ENCODE assay signal across 20 mouse cellular contexts in genomic region chr16:63743208-63743854, GRCm38 (mm10).
DNase-seq lines count a peak whose midpoint lies in the region; ATAC-seq and TF ChIP-seq lines count a peak whose summit lies in the region.
"Had no signal": no experiment of that assay in that cellular context is flagged by ENCODE, and none has a peak within 500 bp of the region (broad histone marks: within the 10 kb centered on the region; RNA-seq: fewer than 3 reads in every experiment).

No protein-coding gene starts in this region.

- H3K4me2 ChIP-seq in hindbrain, embryonic 14.5 days (replicated peaks), result no peak overlapping the region; the same call in 1 of the 2 replicates
- no peak overlapping the region for H3K4me2 ChIP-seq in hindbrain, embryonic 11.5 days (replicated peaks; ENCODE audit: low read depth, low read length)
- no peak overlapping the region for H3K4me2 ChIP-seq in forebrain, embryonic 16.5 days (ENCODE audit: low read length)
- peak overlapping the region; percentile 20; the same call in 1 of the 2 replicates for H3K4me2 ChIP-seq in midbrain, embryonic 15.5 days
- H3K4me2 ChIP-seq: lung, embryonic 14.5 days; neural tube, embryonic 12.5 days had no signal

- WGBS in hindbrain, embryonic 14.5 days, result 46% methylated on average over 9 of the region's 9 CpGs
- 58% methylated on average over 9 of the region's 9 CpGs for WGBS in hindbrain, embryonic 11.5 days
- WGBS in forebrain, embryonic 16.5 days, result 39% methylated on average over 9 of the region's 9 CpGs
- WGBS in midbrain, embryonic 15.5 days, result 34% methylated on average over 9 of the region's 9 CpGs
- 80% methylated on average over 9 of the region's 9 CpGs for WGBS in thymus, adult 2 months

- H3K9me3 ChIP-seq in hindbrain, embryonic 14.5 days (ENCODE audit: control insufficient read depth, low read length), result no peaks in the 10 kb centered on the region
- H3K9me3 ChIP-seq in hindbrain, embryonic 11.5 days (ENCODE audit: control insufficient read depth, low read length), result no peaks in the 10 kb centered on the region
- no peaks in the 10 kb centered on the region for H3K9me3 ChIP-seq in forebrain, embryonic 16.5 days (ENCODE audit: control insufficient read depth, low read length)
- H3K9me3 ChIP-seq in midbrain, embryonic 15.5 days, result no peaks in the 10 kb centered on the region
- H3K9me3 ChIP-seq: neural tube, embryonic 12.5 days had no signal

- no peak overlapping the region for H3K9ac ChIP-seq in hindbrain, embryonic 14.5 days
- H3K9ac ChIP-seq in hindbrain, embryonic 11.5 days (ENCODE audit: low read depth, low read length), result no peak overlapping the region
- H3K9ac ChIP-seq in forebrain, embryonic 16.5 days (replicated peaks; ENCODE audit: low read depth, low read length), result no peak overlapping the region
- no peak overlapping the region for H3K9ac ChIP-seq in midbrain, embryonic 15.5 days
- H3K9ac ChIP-seq: liver, embryonic 14.5 days; lung, embryonic 14.5 days; neural tube, embryonic 12.5 days had no signal

- TF ChIP-seq POLR2A in brain, embryonic 14.5 days (IDR thresholded peaks at IDR 0.05; ENCODE audit: borderline replicate concordance, extremely low read depth, insufficient read depth, insufficient read length, poor library complexity, severe bottlenecking), result no peak
- TF ChIP-seq POLR2A in thymus, adult 2 months (IDR thresholded peaks at IDR 0.05; ENCODE audit: control insufficient read depth, extremely low read depth, insufficient read depth, low read length, poor library complexity), result no peak

- H3K4me3 ChIP-seq in hindbrain, embryonic 14.5 days (replicated peaks; ENCODE audit: low read length), result no peak overlapping the region
- no peak overlapping the region for H3K4me3 ChIP-seq in hindbrain, embryonic 11.5 days (ENCODE audit: low read depth, low read length)
- H3K4me3 ChIP-seq in forebrain, embryonic 16.5 days (replicated peaks; ENCODE audit: low read length), result no peak overlapping the region
- no peak overlapping the region for H3K4me3 ChIP-seq in midbrain, embryonic 15.5 days
- no peak overlapping the region for H3K4me3 ChIP-seq in thymus, adult 2 months (ENCODE audit: control insufficient read depth, insufficient read depth, low read length)
- H3K4me3 ChIP-seq: gastrocnemius, adult 2 months; neural tube, embryonic 12.5 days had no signal

- no peak for TF ChIP-seq CTCF in brain, embryonic 14.5 days (IDR thresholded peaks at IDR 0.05; ENCODE audit: borderline replicate concordance, extremely low read depth, insufficient read depth, insufficient read length)
- no peak for TF ChIP-seq CTCF in thymus, adult 2 months (IDR thresholded peaks at IDR 0.05; ENCODE audit: borderline replicate concordance, control insufficient read depth, extremely low read depth, insufficient read depth, low read length, poor library complexity)

- DNase-seq in hindbrain, embryonic 14.5 days (ENCODE audit: low spot score), result no peak
- no peak for DNase-seq in hindbrain, embryonic 11.5 days (ENCODE audit: low spot score)
- DNase-seq in brain, embryonic 14.5 days (ENCODE audit: low read depth), result peak; percentile 80
- no peak for DNase-seq in thymus, postnatal 36 days
- no peak for DNase-seq in layer of hippocampus, postnatal 25 days (ENCODE audit: extremely low spot score in 1 of 2, low spot score in 1 of 2)
- no peak for DNase-seq in thymus, adult 2 months
- DNase-seq: adrenal gland, adult 2 months; cerebellum, adult 18-20 months; cerebellum, postnatal 14 days; gastrocnemius, adult 2 months; kidney, adult 2 months; lung, embryonic 14.5 days; retina, postnatal 1 day; right cerebral cortex, postnatal 25 days; spleen, adult 18-20 months had no signal

- no peaks in the 10 kb centered on the region for H3K27me3 ChIP-seq in hindbrain, embryonic 14.5 days (ENCODE audit: control insufficient read depth, insufficient read depth, low read length)
- no peaks in the 10 kb centered on the region for H3K27me3 ChIP-seq in hindbrain, embryonic 11.5 days (ENCODE audit: control insufficient read depth, insufficient read depth, low read length)
- no peaks in the 10 kb centered on the region for H3K27me3 ChIP-seq in forebrain, embryonic 16.5 days (replicated peaks; ENCODE audit: control insufficient read depth, insufficient read depth, low read length)
- H3K27me3 ChIP-seq in midbrain, embryonic 15.5 days (replicated peaks), result no peaks in the 10 kb centered on the region
- H3K27me3 ChIP-seq in thymus, adult 2 months (ENCODE audit: control insufficient read depth, insufficient read depth, low read length), result no peaks in the 10 kb centered on the region
- H3K27me3 ChIP-seq: neural tube, embryonic 12.5 days had no signal

- no peak overlapping the region for H3K27ac ChIP-seq in hindbrain, embryonic 14.5 days
- H3K27ac ChIP-seq in hindbrain, embryonic 11.5 days (ENCODE audit: low read depth, low read length), result no peak overlapping the region
- no peak overlapping the region for H3K27ac ChIP-seq in forebrain, embryonic 16.5 days (ENCODE audit: low read length)
- 0 out of 2 replicates have a peak overlapping the region, but pooled peaks have one; percentile 14 for H3K27ac ChIP-seq in midbrain, embryonic 15.5 days
- no peak overlapping the region for H3K27ac ChIP-seq in thymus, adult 2 months (ENCODE audit: control insufficient read depth, insufficient read depth, low read length)
- H3K27ac ChIP-seq: gastrocnemius, adult 2 months; kidney, postnatal 0 days; liver, embryonic 14.5 days; neural tube, embryonic 12.5 days had no signal

- peak; percentile 41; the same call in 1 of the 2 replicates for ATAC-seq in hindbrain, embryonic 14.5 days (ENCODE audit: low FRiP score)
- no peak for ATAC-seq in hindbrain, embryonic 11.5 days (ENCODE audit: low FRiP score)
- peak; percentile 52 for ATAC-seq in forebrain, embryonic 16.5 days
- peak; percentile 84 for ATAC-seq in midbrain, embryonic 15.5 days (replicated peaks)

- H3K36me3 ChIP-seq in hindbrain, embryonic 14.5 days (replicated peaks; ENCODE audit: control insufficient read depth, insufficient read depth), result no peaks in the 10 kb centered on the region
- no peaks in the 10 kb centered on the region for H3K36me3 ChIP-seq in hindbrain, embryonic 11.5 days (ENCODE audit: control insufficient read depth, insufficient read depth, low read length)
- no peaks in the 10 kb centered on the region for H3K36me3 ChIP-seq in forebrain, embryonic 16.5 days (ENCODE audit: control insufficient read depth, insufficient read depth)
- no peaks in the 10 kb centered on the region for H3K36me3 ChIP-seq in midbrain, embryonic 15.5 days (replicated peaks)
- no peaks in the 10 kb centered on the region for H3K36me3 ChIP-seq in thymus, adult 2 months (ENCODE audit: control insufficient read depth, insufficient read depth, low read length)
- H3K36me3 ChIP-seq: neural tube, embryonic 12.5 days had no signal

- H3K4me1 ChIP-seq in hindbrain, embryonic 14.5 days (replicated peaks; ENCODE audit: control insufficient read depth, insufficient read depth, low read length), result peaks cover 8% of the 10 kb centered on the region; the same call in 1 of the 2 replicates
- 0 out of 2 replicates have a peak, but pooled peaks cover 3% of the 10 kb centered on the region for H3K4me1 ChIP-seq in hindbrain, embryonic 11.5 days (replicated peaks; ENCODE audit: control insufficient read depth, insufficient read depth, low read length)
- peaks cover 12% of the 10 kb centered on the region for H3K4me1 ChIP-seq in forebrain, embryonic 16.5 days (replicated peaks; ENCODE audit: control insufficient read depth, insufficient read depth, low read length)
- H3K4me1 ChIP-seq in midbrain, embryonic 15.5 days, result peaks cover 12% of the 10 kb centered on the region
- no peaks in the 10 kb centered on the region for H3K4me1 ChIP-seq in thymus, adult 2 months (replicated peaks; ENCODE audit: control insufficient read depth, insufficient read depth, low read length)
